Mouse (Mus musculus): Measurements from ENCODE around the gene Trpm3.
A peak's percentile ranks its signal among the peaks of the same experiment; 100 is the strongest.

Gene Trpm3

DNA sequence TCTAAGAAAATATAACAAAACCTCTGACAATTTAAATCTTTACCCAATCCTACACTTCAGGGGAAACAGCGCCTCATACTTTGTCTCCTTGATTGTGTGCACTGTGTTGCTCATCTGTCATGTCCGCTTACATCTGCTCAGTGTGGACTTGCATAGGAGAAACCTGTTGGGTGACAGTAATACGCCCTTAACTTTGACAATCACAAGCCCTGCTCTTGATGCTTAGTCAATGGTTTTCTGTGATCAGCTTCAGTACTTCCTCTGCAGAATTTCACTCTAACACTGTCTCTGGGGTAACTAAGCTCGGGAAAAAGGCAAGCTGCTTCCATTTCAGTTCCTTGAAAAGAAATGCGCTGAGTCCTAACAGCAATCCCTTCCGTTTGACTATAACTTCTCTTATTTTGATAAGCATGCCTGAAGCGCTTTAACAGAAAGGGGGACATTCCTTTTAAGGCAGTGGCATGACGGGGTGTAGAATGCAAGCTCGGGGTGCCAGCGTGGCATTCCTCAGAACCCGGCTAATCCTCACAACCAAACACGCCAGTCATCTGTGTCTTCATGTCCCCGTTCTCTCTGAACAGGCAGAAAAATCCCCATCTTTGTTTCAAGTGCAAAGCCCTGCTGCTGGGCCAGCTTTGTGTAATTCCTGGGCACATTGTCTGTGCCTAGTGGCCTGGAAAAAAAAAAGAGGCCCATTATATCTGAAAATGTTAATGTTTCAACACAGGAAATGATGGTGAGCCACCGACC is 517.8 kb downstream of the Trpm3 start:
- DNase-seq: peak; percentile 13

DNA sequence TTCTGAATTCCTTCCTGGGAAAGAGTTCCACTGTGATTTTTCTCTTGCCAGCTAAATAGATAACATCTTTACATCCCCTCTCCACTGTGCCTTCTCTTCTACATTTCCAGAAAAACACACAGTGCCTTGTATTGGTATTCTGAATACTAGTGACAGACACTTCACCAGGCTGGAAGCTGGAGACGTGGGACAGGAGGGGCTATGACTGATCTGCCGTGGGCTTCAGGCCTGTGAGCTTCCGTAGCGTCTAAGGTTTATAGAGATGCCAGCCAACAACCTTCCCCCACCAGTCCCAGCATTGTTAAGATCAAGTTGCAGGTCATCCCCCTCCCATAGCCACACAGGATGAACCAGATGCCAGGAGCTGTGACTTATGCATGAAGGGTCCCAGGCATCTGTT is 518.4 kb downstream of the Trpm3 start:
- DNase-seq: no peak

DNA sequence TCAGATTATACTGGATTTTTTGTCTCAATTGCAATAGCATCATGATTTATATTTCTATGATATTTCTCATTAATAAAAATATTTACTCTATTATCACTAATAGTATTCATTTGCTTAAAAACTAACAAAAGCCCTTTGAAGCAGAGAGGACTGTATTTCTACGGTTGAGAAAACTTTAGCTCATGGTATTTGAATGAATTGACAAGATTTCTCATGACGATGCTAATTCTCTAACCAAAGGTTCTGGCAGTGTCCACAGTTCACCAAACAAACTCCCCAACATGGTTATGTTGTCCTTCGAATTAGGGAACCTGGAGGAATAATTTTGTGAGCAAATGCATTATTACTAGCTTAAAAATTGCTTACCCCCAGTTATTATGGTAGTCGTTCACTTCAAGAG is 526.6 kb downstream of the Trpm3 start:
- no peak for DNase-seq

DNA sequence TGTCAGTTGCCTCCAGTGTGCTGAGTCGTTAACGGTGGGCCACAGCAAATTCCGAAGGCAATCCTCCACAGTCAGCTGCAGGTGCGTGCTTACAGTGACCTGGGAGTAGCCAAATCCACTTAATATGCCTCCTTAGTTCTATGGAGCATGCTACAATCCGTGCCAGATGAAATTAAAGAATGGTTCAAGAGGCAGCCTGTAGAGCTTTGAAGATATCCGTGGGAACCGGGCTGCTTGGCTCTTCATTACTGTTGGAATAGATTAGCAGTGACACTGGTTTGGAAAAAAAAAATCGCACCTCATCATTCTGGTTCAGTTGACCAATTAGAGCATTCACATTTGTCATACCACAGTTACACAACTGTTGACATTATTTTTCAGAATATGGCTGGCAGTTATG is 531.4 kb downstream of the Trpm3 start:
- no peak for DNase-seq

DNA sequence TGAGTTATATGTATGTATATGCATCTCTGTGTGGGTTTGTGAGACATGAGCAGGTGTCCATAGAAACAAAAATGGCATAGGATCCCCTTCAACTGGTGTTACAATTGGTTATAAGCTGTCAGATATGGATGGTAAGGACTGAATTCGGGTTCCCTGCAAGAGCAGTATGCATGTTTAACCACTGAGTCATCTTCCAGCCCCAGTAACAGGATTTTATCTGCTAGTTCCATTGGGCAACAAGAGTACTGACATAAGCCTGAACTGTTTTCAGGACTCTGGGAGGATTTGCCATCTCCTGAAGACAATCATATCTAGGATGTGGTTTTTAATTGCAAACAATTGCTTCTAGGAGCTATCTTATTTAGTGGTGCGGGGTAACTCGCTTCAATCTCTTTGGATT is 534.0 kb downstream of the Trpm3 start:
- no peak for DNase-seq

DNA sequence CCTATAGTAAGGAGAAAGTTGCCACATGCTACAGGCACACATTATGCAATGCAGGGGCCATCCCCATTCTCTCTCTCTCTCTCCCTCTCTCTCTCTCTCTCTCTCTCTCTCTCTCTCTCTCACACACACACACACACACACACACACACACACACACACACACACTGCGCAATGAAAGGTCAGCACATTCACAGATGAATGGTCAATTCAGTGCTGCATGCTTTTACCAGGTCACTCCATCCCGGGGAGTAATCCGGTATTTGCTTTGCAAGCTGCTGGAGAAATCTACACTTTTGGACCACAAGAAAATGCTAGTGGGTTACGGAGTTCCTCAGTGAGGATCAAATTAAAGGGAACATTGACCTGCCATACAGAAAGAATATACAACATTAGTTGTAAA is 537.4 kb downstream of the Trpm3 start:
- DNase-seq: no peak

DNA sequence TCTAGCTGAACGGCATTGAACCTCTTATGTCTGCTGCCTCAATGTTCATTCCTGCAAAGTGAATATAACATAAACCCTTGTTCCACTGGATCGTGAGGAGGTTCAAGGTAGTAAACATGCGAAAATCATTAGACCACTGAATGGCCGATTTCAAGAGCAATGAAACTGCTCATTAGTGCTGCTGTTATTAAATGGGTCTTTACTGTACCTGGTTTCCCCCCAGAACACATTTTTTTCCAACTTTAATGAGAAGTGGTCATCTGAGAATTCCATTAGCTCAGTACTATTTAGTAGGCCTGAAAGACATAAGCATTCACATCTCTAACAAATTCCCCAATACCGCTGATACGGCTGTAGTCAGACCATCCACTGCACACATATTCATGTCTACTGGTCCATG is 543.4 kb downstream of the Trpm3 start:
- no peak for DNase-seq

DNA sequence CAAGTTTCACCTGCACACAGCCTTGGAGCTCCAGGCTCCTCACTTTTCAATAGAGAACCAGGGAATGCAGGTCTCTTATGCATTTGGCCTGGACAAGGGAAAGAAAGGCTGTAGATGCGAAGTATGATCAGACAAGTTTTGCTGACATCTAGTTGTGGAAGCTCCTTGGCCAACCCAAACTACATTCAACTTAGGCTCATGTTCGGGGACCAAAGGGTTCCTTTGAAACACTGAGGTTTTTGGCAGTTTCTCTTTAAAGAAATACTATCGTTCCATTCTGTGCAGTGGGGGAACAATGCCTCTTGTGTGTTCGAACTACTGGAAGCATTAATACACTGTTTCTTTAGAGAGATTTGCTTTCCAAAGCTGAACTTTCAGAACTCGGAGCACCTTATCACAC is 553.1 kb downstream of the Trpm3 start:
- no peak for DNase-seq

DNA sequence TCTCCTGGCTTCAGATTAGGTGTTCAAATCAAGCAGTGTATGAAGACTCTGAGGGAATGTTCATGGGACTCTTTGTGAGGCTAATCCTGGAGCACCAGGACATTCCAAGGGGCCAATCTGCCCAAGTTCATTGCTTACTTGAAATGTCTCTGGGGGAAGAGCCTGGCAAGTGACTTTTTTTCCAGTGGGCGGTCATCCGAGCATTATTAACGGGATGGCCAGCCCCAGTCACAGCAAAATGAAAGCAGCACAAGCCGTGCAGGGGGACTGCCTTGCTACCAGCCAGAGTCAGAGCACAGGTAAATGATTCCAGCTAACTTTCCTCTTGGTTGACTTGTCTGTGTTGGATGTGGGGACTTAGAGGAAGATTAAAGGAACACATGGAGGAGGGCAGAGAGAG is 553.7 kb downstream of the Trpm3 start:
- DNase-seq: no peak

DNA sequence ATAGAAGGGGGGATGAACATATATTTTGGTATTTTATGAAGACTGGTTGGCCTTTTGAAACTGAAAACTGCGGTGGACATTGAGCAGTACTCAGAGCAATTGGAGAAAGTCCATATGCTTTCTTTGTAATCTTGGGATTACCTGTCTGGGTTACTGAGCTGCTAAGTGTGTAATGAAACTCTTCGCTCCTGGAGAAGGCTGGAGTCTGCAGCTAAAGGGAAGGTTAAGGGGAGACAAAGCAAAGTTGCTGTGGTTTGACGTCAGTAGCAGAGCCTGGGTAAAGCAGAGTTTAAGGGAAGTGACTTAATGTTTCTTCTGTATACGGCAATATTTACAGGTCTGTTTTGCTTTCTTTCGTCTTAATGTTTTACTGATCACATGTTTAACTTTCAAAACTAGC is 554.1 kb downstream of the Trpm3 start:
- DNase-seq: no peak

DNA sequence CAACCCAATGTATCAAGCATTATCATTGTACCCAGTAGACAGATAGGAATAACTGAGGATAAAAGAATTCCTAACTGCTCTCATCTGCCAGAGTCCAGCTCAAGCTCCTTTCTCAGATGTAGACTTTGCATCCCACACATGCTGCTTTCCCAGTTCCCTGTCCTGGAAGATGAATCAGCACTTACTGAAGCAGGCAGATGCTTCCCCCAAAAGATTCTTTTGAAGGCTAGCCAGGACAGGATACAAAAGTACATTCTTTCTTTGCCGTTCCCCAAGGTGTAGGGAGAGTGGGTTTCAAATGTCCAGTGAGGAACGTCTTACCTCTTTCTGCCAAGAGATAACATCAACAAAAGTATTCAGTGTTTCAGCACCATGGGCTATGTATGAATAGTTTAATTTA is 556.6 kb downstream of the Trpm3 start:
- DNase-seq: no peak

DNA sequence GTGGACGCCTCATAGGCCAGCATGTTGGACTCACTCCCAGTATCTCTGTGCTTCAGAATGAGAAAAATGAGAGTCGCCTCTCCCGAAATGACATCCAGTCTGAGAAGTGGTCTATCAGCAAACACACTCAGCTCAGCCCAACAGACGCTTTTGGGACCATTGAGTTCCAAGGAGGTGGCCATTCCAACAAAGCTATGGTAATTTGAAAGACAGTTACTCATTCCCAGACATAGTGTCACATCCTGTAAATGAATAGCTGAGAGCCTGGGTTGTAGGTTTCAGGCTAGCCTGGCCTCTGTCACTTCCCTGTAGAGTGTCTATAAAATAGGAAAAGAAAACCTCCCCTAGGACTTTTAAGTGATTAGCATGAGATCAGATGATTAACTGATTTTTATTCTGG is 559.9 kb downstream of the Trpm3 start:
- no peak for DNase-seq

DNA sequence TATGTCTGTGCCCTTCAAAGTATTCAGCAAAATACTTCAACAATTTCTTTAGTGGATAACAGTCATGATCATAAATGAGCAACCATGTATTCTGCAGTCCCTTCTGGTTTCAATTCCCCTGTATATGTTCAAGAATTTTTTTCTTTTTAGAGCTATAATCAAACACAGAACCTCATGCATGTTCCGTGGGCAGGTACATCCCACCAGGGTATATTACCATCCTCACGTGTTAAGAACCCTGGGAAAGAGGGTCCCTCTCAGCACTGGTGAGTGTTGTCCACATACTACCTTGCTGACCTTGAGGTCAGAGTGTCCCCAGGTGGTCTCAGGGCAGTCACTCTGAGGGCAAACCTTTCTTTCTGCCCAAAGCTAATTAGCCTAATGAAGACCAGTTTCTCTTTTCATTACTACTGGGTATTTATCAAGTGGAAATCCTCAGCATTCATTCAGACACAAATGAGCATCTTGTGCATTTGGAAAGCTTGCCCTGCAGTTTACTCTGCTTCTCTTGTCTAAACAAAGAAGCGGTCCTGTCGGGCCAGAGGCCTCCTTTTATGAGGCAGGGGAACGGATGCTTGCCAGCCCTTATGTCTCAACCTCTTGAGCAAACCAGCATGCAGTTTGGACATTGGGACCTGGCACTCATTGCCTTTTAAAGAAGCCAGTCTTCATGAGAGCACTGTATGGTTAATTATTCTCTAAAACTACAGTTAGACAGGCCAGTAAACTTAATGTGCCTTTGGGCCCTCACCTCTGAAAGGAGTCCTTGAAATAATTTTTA is 562.2 kb downstream of the Trpm3 start:
- peak; percentile 4 for DNase-seq

DNA sequence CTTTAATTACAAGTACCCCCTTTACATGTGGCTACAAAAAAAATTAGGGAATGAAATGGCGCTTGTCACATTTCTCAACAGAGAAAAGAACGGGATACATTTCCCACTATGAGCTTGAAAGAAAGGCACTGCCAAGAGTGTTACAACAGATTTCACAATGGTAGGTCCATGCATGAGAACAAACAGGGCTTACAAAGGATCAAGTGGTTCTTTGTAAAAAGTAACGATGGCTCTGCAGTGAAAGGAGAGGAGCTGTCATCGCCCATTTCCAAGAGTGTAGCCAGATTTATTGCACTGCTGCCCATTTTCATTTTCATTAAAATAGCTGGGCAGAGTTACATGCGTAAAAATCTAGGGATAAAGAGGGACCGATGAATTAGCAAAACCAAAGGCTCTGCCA is 565.0 kb downstream of the Trpm3 start:
- no peak for DNase-seq

DNA sequence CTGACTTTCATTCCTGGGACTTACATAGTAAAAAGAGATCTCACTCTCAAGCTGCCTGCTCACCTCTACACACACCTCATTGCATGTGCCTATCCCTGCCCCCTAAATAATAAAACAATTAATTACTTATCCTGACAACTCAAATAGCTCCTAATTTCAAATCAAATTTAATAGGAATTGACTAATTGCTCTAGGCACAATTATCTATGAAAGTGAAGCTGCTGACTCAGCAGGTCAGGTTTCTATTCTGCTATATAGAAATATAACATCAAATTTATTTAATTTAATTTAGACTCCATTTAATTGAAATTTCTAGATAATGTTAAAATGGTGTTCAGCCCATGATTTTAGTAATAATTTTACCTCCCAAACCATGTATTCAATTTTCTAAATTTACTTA is 566.6 kb downstream of the Trpm3 start:
- no peak for DNase-seq

DNA sequence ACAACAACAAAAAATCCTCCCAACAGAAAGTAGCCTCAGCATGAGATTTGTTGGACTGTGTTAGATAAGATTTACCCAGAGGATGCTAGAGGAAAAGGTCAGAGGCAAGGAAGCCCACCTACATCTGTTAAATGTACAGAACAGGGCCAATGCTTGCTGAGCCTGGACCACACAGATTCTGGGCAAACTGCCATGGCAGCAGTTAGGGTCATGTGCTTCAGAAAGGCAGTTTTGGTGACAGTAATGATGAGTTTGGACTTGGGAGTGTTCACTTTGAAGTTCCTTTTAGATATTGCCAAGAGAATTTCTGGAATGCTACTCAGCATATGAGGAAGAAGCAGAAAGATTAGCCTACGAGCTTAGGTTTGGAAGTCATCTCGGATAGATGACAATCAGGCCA is 580.2 kb downstream of the Trpm3 start:
- DNase-seq: no peak

DNA sequence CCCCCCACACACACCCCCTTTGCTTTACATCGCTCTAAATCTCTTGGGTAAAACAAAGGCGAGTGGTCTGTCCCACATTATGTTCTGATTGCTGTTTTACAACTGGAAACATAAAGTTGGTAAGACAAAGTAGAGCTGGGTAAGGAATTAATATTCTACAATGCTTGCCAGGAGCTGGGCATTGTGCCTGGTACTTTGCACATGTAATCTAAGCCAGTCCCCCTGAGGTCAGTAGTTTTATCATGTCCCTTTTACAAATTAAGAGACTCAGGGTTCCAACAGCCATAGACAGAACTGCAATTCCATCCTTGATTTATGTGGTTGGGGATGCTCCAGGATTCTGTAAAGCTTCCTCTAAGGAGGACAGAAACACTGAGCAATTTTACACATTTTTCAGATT is 591.0 kb downstream of the Trpm3 start:
- DNase-seq: peak; percentile 16

DNA sequence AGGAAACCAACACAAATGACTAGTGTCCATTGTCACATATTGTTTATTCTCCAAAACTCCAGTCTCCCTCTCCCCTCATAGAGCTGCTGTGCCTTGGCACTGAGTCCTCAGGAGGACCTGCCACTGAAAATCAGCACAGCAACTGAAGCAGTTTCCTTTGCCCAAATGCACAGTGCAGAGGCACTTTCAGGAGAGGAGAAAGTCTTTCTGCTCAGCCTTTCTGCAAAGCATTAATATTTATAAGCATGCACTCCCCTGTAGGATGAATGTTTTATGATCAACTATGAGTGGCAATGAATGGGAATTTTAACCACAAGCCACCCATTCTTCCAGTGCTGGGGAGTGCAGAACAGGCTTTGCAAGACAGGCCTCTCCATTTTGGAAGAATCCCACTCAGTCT is 592.1 kb downstream of the Trpm3 start:
- no peak for DNase-seq

DNA sequence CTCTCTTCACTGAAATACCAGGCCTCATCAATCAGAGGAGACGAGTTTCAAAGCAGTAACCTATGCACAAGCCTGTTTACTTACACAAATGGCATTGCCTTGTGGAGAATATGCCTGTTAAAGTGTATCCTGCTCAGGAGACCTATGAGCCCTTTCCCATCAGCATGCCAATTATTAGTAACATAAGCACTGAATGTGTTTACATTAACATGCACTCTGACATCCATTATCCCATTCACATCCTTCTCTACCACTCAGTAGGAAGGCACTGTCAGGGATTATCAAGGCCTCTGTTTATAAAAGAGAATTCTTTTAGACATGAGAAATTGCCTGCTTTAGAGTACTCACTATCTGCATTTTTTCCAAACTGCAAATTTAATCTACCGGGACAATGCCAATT is 598.0 kb downstream of the Trpm3 start:
- no peak for DNase-seq

DNA sequence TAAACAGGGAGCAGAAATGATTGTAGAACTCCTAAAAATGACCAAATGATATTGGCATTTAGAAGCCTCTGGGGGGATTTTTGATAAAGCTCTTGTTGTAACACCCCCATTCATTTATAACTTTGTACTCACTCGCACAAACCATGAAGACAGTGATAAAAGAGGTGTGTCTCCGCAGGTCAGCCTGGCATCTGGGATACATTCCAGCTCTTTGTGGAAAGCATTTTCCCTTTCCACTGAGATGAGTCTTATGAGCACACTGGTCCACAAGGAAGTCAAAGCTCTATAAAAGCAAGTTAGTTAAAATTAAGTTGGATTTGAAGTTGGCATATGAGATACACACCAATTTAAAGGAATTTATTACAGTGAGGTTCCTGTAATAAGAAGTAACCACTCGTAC is 600.4 kb downstream of the Trpm3 start:
- no peak for DNase-seq

DNA sequence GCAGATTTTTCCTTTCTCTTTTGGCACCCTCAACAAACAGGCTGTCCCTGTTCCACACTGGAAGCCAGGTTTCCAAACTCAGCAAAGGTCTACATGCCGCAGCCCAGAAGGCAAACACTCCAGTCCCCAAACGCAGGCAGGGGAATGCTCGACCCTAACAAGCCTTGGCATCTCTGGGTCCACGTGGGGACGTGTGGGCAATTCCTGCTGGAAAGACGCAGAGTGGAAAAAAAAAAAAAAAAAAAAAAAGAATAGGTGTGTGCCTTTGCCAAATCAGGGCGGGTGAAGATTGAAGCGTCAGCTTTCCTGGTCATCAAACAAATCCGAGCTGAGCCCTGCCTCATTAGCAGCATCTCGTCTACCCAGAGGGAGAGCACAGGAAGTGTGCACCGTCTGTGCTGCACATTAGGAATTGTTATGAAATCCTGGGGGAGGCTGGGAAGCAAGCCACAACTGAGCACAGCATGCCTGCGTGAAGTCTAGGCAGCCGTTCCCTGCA is 614.5 kb downstream of the Trpm3 start:
- DNase-seq: no peak

DNA sequence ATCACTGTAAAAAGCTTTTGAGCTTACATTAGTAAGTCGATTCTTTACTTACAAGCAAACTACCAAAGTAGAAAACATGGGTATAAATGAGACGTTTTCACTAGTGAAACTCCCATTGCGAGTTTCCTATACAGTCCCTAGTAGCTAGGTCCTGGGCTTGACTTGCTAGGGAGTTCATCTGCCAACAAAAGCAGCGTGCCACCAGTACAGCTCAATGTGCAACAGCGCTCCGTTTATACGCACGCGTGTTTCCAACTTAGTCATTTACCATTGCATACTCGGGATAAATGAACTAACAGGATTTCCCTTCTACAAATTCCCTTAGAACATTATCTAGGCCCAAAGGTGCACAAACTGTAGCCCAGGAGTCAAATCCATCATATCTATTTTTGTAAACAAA is 615.2 kb downstream of the Trpm3 start:
- no peak for DNase-seq

DNA sequence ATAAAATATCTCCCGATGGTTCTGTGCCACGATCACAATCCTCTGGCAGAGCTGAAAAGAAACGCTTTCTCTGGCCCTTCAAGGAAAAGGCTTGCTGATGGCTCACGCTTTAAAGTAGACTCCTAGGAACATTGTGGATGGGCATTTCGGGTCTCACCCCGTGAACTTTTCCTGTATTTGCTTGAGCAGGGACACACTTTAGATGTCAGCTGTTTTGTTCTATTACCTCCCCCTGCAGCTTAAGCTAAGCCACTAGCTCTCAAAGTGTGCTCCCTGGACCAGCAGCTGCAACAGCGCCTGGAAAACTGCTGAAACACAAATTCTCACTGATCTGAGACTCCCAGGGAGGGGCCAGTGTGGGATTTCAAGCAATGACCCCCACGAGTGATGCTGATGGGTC is 615.7 kb downstream of the Trpm3 start:
- DNase-seq: no peak

DNA sequence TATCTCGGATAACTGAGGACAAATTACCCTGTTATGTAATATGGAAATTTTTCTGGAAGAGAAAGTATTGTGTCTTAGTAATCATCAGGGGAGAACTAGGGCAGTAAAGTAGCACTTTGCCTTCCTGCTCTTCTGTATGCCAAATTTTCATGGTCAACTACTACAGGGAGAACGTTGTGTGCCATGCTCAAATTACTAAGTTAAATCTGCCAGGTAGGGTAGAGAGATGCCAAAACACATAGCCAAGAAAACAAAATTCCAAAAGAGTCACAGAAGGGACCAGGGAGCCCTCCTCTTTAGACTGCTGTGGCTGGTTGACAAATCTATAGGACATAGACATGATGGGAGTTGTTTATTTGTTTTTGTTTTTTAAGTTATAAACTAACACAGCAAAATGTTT is 619.6 kb downstream of the Trpm3 start:
- no peak for DNase-seq

DNA sequence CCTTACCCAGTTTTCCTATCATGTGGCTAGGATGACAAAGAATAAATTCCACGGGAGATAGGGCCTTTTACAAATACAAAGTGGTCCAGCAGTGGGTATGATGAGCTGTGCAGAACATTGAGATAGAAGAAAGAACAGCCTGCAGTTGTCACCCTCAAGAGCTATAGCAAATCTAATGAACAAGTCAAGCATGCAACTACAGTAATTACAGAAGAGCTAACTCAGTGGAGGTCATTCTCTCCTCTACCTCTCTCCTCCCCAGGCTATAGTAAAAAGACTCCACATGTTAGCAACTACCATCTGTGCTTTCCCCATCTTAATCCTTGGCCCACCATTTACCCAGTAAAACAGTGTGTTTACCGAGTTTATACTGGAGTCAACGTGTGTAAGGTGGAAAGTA is 629.4 kb downstream of the Trpm3 start:
- no peak for DNase-seq

All from right cerebral cortex, postnatal 4 days (tissue).